Mouse (Mus musculus): ENCODE results near the gene 1700020N01Rik. TPM values are rescaled to one million over a fixed set of nuclear protein-coding genes. Genes with fewer than 3 reads are reported as not detected.

The 1700020N01Rik gene
- polyA plus RNA-seq, 1 experiment from 2014 or later, result not detected

DNA sequence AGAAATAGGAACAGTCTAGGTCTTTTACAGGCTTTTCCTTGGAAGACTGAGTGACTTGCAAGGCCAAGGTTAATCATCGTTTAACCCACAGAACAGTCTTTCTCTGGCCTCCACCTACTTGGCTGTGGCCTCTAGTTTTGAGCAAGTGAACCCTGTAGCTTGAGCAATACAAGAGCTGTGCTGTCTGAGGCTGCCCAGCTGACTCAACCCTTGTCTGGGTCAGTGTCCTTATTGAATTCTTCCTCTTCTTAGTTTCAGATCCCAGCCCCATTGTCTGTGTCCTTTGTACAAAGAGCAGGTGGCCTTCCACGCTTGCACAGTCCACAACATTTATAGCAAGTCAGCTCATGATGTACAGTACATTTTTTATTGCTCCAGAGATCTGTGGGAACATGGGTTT lies 16.6 kb downstream of the 1700020N01Rik start:
- WGBS, result 76% methylated on average over 2 of the region's 2 CpGs

GRCm38 (mm10) chr10:21613021-21613860 lies 20.3 kb downstream of the 1700020N01Rik start:
- Histone ChIP-seq H3K4me1 (replicated peaks) (no peaks in the 10 kb centered on the region), H3K36me3 (no peaks in the 10 kb centered on the region), H3K27ac (no peak overlapping the region), H3K9ac (no peak overlapping the region), H3K27me3 (no peaks in the 10 kb centered on the region), H3K4me2 (no peak overlapping the region), H3K4me3 (no peak overlapping the region), H3K9me3 (no peaks in the 10 kb centered on the region)
- 75% methylated on average over 4 of the region's 4 CpGs for WGBS
- no peak for ATAC-seq (ENCODE audit: low FRiP score)

More for the DNA sequence above, 16.6 kb downstream of the 1700020N01Rik start:
- no peaks in the 10 kb centered on the region for H3K36me3 ChIP-seq
- H3K9me3 ChIP-seq, result no peaks in the 10 kb centered on the region
- no peak overlapping the region for H3K4me2 ChIP-seq
- ATAC-seq (ENCODE audit: low FRiP score), result no peak
- H3K27me3 ChIP-seq, result no peaks in the 10 kb centered on the region
- H3K9ac ChIP-seq, result no peak overlapping the region
- H3K4me3 ChIP-seq, result no peak overlapping the region
- peaks cover 6% of the 10 kb centered on the region for H3K4me1 ChIP-seq (replicated peaks)
- H3K27ac ChIP-seq, result no peak overlapping the region

- Histone ChIP-seq H3K4me2 (no peak overlapping the region), H3K36me3 (no peaks in the 10 kb centered on the region), H3K27ac (no peak overlapping the region), H3K4me1 (replicated peaks) (no peaks in the 10 kb centered on the region), H3K27me3 (no peaks in the 10 kb centered on the region), H3K9me3 (no peaks in the 10 kb centered on the region), H3K4me3 (no peak overlapping the region), H3K9ac (no peak overlapping the region)
- 91% methylated on average over 1 of the region's 1 CpGs for WGBS
- ATAC-seq (ENCODE audit: low FRiP score), result no peak
Measured at GRCm38 (mm10) chr10:21614520-21614919, 21.6 kb downstream of the 1700020N01Rik start.

DNA sequence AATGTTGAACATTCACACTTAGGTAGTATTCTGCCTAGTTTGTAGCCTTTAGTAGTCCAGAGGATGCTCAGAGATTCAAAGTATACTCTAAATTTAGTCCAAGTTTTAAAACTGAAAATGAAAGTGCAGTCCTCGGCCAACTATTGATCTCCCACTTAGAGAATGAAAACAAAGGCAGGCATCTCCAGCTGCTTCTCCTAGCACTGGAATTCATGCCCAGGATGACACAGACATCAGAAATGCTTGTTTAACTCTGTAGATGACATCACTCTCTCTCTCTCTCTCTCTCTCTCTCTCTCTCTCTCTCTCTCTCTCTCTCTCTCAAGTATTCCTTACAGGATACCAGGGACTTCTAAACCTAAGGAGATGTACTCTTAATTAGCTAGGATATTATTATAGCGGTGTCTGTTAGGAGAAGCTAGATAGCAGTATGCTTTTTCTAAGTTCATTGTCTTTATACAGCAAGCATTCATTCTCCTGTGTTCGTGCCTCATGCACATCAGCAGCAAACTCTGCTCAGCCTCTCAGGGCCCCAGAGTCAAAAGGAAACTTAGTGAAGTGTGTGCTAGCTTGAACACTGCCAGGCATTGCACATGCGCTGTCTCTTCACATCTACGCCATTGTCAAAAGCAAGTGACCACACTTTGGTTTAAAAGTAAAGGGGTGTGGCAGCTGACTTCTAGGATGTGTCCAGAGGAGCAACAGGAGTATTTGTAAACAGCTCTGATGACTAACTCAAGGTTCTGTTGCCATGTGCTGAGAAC lies 26.0 kb downstream of the 1700020N01Rik start:
- Histone ChIP-seq H3K9ac (no peak overlapping the region), H3K27ac (no peak overlapping the region), H3K36me3 (no peaks in the 10 kb centered on the region), H3K4me3 (no peak overlapping the region), H3K9me3 (no peaks in the 10 kb centered on the region), H3K27me3 (no peaks in the 10 kb centered on the region), H3K4me2 (no peak overlapping the region), H3K4me1 (replicated peaks) (no peaks in the 10 kb centered on the region)
- WGBS, result 85% methylated on average over 5 of the region's 5 CpGs
- no peak for ATAC-seq (ENCODE audit: low FRiP score)

GRCm38 (mm10) chr10:21622065-21622464 lies 29.1 kb downstream of the 1700020N01Rik start:
- Histone ChIP-seq H3K9me3 (no peaks in the 10 kb centered on the region), H3K27ac (no peak overlapping the region), H3K27me3 (no peaks in the 10 kb centered on the region), H3K36me3 (no peaks in the 10 kb centered on the region), H3K4me1 (replicated peaks) (no peaks in the 10 kb centered on the region), H3K4me2 (no peak overlapping the region), H3K4me3 (no peak overlapping the region), H3K9ac (no peak overlapping the region)
- no peak for ATAC-seq (ENCODE audit: low FRiP score)
- WGBS, result 80% methylated on average over 7 of the region's 7 CpGs

DNA sequence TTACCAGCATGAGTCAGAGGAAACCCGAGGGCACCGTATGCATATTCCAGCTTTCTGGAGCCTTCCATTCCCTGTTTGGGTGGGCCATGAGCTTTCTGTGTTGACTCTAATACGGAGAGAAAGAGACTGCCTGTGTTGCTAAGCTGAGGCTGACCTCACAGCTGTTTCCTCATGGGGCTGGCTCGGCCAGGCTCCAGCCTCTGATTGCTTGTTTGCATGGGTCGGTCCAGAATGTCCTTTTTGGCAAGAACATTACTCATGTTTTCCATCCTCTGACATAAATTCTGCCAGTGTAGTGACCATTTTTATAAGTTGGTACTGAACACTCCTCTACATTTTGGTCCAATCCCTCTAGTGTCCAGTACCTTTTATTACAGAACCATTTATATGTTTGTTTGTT lies 35.6 kb downstream of the 1700020N01Rik start:
- Histone ChIP-seq H3K27ac (no peak overlapping the region), H3K4me1 (replicated peaks) (no peaks in the 10 kb centered on the region), H3K4me2 (no peak overlapping the region), H3K9me3 (no peaks in the 10 kb centered on the region), H3K9ac (no peak overlapping the region), H3K27me3 (no peaks in the 10 kb centered on the region), H3K4me3 (no peak overlapping the region), H3K36me3 (no peaks in the 10 kb centered on the region)
- ATAC-seq (ENCODE audit: low FRiP score), result no peak
- WGBS, result 77% methylated on average over 5 of the region's 5 CpGs

- 83% methylated on average over 10 of the region's 10 CpGs for WGBS
- H3K27ac ChIP-seq, result no peak overlapping the region
- H3K4me2 ChIP-seq, result no peak overlapping the region
- H3K36me3 ChIP-seq, result no peaks in the 10 kb centered on the region
- no peak for ATAC-seq (ENCODE audit: low FRiP score)
- H3K4me1 ChIP-seq (replicated peaks), result no peaks in the 10 kb centered on the region
- no peak overlapping the region for H3K4me3 ChIP-seq
- no peaks in the 10 kb centered on the region for H3K9me3 ChIP-seq
- H3K27me3 ChIP-seq, result no peaks in the 10 kb centered on the region
- no peak overlapping the region for H3K9ac ChIP-seq
Measured at GRCm38 (mm10) chr10:21629031-21629740, 36.2 kb downstream of the 1700020N01Rik start.

- Histone ChIP-seq H3K9ac (no peak overlapping the region), H3K27me3 (no peaks in the 10 kb centered on the region), H3K36me3 (no peaks in the 10 kb centered on the region), H3K4me1 (replicated peaks) (peaks cover 2% of the 10 kb centered on the region; the same call in 1 of the 2 replicates), H3K4me3 (no peak overlapping the region), H3K27ac (no peak overlapping the region), H3K9me3 (no peaks in the 10 kb centered on the region), H3K4me2 (no peak overlapping the region)
- ATAC-seq (ENCODE audit: low FRiP score), result no peak
- WGBS, result 91% methylated on average over 1 of the region's 1 CpGs
Measured at GRCm38 (mm10) chr10:21631481-21631880, 38.5 kb downstream of the 1700020N01Rik start.

GRCm38 (mm10) chr10:21632687-21633086 lies 39.7 kb downstream of the 1700020N01Rik start:
- Histone ChIP-seq H3K36me3 (no peaks in the 10 kb centered on the region), H3K4me1 (replicated peaks) (peaks cover 6% of the 10 kb centered on the region; the same call in 1 of the 2 replicates), H3K4me2 (no peak overlapping the region), H3K9ac (no peak overlapping the region), H3K9me3 (no peaks in the 10 kb centered on the region), H3K27me3 (no peaks in the 10 kb centered on the region), H3K27ac (no peak overlapping the region), H3K4me3 (no peak overlapping the region)
- WGBS, result 82% methylated on average over 5 of the region's 5 CpGs
- ATAC-seq (ENCODE audit: low FRiP score), result no peak

- no peak for ATAC-seq (ENCODE audit: low FRiP score)
- H3K4me2 ChIP-seq, result no peak overlapping the region
- H3K36me3 ChIP-seq, result no peaks in the 10 kb centered on the region
- H3K9me3 ChIP-seq, result no peaks in the 10 kb centered on the region
- H3K4me1 ChIP-seq (replicated peaks), result peaks cover 6% of the 10 kb centered on the region; the same call in 1 of the 2 replicates
- H3K4me3 ChIP-seq, result no peak overlapping the region
- H3K27me3 ChIP-seq, result no peaks in the 10 kb centered on the region
- H3K9ac ChIP-seq, result no peak overlapping the region
- WGBS, result 83% methylated on average over 4 of the region's 4 CpGs
- no peak overlapping the region for H3K27ac ChIP-seq
Measured at GRCm38 (mm10) chr10:21635988-21636710, 43.2 kb downstream of the 1700020N01Rik start.

GRCm38 (mm10) chr10:21636711-21637081 lies 43.8 kb downstream of the 1700020N01Rik start:
- no peaks in the 10 kb centered on the region for H3K9me3 ChIP-seq
- H3K4me1 ChIP-seq (replicated peaks), result peaks cover 6% of the 10 kb centered on the region; the same call in 1 of the 2 replicates
- no peak overlapping the region for H3K4me3 ChIP-seq
- WGBS, result 53% methylated on average over 6 of the region's 6 CpGs
- ATAC-seq (ENCODE audit: low FRiP score), result 0 out of 2 replicates have a peak, but pooled peaks have one; percentile 24
- H3K27ac ChIP-seq, result no peak overlapping the region
- no peaks in the 10 kb centered on the region for H3K27me3 ChIP-seq
- no peak overlapping the region for H3K9ac ChIP-seq
- H3K36me3 ChIP-seq, result no peaks in the 10 kb centered on the region
- no peak overlapping the region for H3K4me2 ChIP-seq

Data from hindbrain, embryonic 13.5 days (tissue).